Mouse (Mus musculus) forelimb bud, embryonic 11.5 days (tissue): ENCODE results near the gene Efna1.
A peak's percentile ranks its signal among the peaks of the same experiment; 100 is the strongest.

Experiments
- DNase-seq: peaks from one replicate; pipeline ENCODE4 v3.0.0-alpha.2; 2012; ENCODE audit warnings: low read depth, low spot score

The Efna1 gene

DNA sequence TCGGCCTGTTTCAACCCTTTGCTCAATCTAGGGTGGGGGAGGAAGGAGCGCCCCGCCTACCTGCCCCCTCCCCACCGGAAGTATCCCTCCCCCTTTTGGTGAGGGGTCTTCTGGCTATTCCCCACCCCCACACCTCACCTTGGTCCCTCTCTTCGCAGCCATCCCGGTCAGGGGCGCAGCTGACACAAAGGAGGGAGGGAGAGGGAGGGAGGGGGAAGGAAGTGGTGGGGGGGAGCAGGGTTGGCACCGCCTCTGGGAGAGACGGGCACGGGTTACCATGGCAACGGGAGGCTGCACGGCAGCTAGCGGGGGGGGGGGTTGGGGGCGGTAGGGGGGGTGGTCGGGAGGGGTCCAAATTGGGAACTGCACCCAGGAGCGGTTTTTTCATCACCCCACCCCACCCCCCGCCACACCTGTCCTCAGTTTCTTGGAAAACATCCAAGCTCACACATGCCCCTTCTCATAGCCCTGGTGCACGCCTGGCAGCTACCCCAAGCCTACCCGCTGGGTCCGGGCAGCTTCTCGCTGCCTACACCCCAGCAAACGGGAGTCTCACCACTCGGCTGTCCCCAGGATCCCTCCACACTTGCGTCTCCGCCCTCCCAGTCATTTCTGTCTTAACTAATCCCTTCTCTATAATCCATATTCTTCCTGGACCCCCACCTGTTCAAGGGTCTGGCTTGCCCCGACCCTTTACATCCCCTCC, 35.8 kb downstream of the Efna1 start:
- DNase-seq: peak; percentile 43

DNA sequence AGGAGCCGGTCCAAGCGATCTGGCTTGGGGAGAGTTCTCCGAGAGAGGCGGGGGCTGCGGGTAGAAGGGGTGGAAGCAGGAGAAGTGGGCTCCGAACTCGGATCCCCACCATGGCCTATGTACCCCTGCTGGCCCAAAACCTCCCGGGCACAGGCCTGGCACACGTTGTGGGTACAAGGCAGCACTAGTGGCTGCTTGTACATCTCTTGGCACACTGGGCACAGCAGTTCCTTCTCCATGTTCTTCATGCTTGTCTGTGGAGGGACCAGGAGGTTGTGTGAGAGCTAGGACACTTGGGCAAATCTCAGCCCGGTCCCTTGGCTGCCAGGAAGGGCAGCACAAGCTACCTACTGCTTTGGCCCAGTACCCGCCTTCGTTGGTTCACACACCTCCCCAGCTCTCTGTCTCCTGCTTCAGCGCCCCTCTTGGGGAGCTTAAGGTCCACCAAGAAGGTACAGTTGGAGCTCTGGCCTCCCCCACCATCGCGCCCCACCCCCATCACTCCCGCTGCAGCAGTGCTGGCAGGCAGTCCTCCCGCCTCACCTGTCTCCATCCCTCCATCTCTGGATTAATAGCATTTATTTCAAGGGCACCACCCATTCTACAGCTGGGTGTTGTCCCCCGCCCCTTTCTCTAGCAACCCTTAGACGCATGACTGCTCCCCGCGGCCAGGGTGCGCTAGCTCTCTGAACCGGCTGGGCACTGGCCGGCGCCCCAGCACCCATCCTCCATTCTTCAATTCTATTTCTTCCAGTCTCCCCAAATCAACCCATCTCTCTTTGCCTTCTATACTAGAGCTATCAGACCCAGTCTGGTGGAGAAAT, 36.6 kb downstream of the Efna1 start:
- DNase-seq: no peak

DNA sequence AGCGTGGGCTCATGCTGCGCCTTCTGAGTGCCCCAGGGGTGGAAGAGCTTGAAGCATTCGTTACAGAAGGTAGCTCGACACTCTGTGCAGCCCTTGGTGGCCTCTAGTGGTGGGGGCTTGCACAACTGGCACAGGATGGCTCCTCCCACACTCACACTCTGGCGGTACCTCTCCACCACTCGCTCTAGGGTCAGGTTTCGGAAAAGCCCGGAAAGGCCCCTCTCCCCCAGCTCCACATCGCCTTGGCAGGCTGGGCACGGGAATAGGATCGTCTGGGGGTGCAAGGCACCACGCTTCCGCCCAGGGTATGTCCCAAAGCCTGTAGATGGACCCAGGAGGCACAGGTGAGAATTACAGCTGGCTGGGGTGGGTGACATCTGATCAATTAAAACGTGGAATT, 37.3 kb downstream of the Efna1 start:
- peak; percentile 75 for DNase-seq

GRCm38 (mm10) chr3:89242331-89242895, 38.5 kb downstream of the Efna1 start:
- DNase-seq: peak; percentile 55

GRCm38 (mm10) chr3:89238494-89238893, 42.4 kb downstream of the Efna1 start:
- DNase-seq: no peak

- no peak for DNase-seq
Observed at GRCm38 (mm10) chr3:89237682-89238081, 43.3 kb downstream of the Efna1 start.

DNA sequence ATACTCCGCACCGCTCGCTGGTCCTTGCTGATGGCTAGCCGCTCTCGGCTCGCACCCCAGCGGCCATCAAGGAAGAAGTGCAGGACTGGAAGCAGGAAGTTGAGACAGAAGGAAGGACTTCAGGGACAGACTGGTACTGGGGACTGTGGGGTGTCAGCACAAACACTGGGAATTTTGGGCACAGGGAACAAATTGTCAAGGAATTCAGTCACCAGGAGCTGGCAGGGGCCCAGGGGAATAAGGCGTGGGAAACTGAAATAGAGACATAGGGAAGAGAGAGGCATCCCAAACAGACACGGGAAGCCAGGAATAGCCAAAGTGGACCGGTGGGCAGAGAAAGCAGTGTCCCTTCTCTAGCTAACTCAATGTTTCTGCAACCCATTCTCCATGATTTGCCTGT, 44.4 kb downstream of the Efna1 start:
- DNase-seq: no peak

DNA sequence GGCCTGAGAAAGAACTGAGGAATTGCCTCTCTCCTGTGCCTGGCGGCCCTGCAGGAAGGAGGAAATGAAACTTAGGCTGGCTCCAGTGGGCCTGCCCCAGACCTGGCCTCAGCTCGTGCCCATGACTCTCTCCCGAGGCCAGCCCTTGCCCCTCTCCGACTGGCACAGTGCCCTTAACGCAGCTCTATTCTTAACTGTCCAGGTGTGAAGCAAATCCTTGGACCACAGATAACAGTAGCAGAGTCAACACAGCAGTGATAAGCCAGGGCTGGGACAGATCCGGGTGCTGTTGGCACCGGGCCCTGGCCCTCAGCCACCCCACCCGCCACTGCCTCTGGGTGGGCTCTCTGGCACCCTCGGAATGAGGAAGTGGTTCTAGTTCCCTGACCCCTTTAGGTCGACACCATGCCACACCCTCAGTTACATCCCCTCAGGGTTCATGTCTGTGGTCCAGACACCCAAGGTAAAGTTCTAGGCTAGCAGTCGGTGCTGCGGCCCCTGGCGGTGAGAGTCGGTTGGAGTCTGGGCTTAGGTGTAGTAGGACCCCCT, 47.3 kb downstream of the Efna1 start:
- DNase-seq: no peak

- DNase-seq: no peak
Observed at GRCm38 (mm10) chr3:89232614-89233013, 48.3 kb downstream of the Efna1 start.

DNA sequence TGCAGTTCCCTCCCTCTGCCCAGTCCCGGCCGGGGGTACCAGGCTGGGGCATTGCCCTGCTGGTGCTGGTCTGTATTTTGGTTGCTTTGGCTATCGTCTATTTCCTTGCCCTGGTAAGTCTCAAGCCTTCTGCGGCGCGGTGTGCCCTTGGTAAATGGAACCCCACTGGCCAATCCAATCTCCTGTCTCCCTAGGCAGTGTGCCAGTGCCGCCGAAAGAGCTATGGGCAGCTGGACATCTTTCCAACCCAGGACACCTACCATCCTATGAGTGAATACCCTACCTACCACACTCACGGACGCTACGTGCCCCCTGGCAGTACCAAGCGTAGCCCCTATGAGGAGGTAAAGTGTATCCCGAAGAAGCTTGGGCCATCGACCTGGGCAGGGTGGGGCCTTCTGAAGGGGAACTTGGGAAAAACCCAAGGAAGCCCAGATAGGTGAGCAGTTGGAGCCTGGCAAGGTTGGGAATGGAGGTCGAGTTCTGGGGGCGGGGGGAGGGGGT, 49.1 kb downstream of the Efna1 start:
- DNase-seq: no peak

GRCm38 (mm10) chr3:89231345-89231744, 49.6 kb downstream of the Efna1 start:
- DNase-seq: no peak

GRCm38 (mm10) chr3:89230561-89230960, 50.4 kb downstream of the Efna1 start:
- no peak for DNase-seq

- no peak for DNase-seq
Observed at GRCm38 (mm10) chr3:89229276-89229675, 51.7 kb downstream of the Efna1 start.

DNA sequence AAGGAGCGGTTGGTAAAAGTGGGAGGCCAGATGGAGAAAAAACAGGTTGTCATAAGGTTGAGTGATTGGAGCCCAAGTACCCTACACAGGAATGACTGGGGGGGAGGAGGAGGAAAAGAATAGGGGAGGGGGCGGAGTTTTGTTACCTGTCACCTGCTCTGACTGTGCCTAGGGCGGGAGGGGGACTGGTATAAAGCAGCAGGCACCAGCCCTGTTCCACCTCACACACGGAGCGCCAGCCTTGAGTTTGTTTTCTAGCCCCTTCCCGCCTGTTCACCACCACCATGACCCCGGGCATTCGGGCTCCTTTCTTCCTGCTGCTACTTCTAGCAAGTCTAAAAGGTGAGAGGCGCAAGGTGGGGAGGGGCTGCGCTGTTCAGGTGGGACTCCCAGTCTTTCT, 52.1 kb downstream of the Efna1 start, which contains the start of gene Muc1:
Muc1 (plus strand) TSS at position 222 of the 400 bp plus-strand sequence.
- no peak for DNase-seq

DNA sequence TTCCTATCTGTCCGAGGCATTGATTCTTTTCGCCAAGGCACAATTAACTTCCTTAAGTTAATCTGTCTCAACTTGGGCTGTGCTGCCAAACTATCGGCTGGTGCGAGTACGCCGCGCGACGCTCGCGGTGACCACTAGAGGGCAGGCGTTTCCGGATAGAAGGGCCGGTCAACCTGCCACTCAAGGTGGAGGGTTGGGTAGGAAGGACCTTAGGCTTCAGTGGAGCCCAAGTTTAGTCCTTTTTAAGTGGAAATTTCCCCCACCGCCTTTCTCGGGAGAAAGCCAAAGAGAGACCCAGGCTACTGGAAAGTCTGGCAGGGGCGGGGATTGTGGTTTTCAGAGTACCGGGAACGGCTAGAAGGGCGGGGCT, 52.8 kb downstream of the Efna1 start:
- peak; percentile 78 for DNase-seq

- peak; percentile 93 for DNase-seq
Observed at GRCm38 (mm10) chr3:89227307-89228179, 53.4 kb downstream of the Efna1 start.

DNA sequence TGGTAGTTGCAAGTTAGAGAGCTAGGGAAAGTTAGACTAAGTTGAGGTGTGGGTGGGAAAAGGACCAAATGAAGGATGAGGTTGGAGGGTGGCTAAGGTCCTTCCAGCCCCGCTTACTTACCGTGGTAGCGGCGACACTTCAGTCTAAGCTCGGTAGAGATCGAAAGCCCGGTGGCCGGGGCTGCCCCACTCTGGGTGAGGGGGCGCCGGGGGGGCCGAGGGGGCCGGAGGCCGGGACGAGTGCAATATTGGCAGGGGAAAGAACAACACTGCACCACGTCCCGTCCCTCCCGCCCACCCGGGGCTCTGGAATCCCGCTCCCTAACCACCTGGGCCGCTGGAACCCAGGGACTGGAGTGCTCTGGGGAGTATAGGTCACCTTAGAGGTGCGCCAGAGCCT, 54.0 kb downstream of the Efna1 start, which contains the start of gene Mtx1:
Mtx1 (minus strand) TSS at position 189 of the 400 bp plus-strand sequence.
- no peak for DNase-seq

DNA sequence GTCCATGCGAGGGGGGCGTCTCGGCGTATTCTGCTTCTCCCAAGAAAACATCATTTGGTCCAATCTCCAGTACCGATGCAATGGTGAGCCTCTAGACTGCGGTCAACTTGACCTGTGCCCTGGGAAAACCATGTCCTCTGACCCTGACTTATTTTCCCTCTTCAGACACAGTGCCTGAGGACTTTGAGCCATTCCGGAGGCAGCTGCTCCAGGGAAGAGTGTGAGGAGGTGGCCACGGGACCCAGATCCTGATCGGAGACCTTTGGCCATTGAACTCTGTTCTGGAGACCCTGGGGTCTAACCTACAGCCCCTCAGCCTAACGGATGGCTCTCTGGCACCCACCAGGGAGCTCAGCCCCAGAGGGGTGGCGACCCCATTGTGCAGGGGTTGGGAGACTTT, 54.6 kb downstream of the Efna1 start:
- no peak for DNase-seq

GRCm38 (mm10) chr3:89225918-89226317, 55.0 kb downstream of the Efna1 start:
- DNase-seq: no peak

DNA sequence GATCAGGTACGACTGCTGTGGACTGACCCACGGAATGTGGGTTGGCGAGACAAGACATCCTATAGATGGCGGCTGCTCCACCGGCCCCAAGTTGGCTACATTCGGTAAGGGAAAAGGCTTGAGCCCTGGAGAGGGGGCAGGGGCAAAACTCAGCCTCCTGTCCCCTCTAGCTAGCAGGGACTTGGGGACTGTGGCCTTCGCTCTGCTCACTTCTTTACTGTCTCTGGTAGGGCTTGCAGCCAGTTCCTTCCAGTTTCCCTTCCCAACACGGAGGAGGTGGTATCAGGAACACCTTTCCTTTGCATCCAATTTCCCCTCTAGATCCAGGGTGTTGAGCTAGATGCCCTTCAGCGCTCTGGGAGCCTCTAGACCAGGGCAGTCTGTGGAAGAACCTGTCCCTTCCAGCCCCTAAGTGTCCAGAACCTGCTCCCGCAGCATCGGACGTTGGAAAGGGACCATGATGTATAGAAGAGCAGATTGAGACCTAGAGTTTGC, 55.6 kb downstream of the Efna1 start:
- DNase-seq: no peak

- no peak for DNase-seq
Observed at GRCm38 (mm10) chr3:89224796-89225195, 56.1 kb downstream of the Efna1 start.
